Mouse (Mus musculus): ENCODE results near the gene Ctsd. TPM values are rescaled to one million over a fixed set of nuclear protein-coding genes. Genes with fewer than 3 reads are reported as not detected.
"Not testable (repeated sequence)": the region's sequence is repeated elsewhere in the genome, so short reads cannot be mapped to it uniquely, and the experiment has no call there.

Gene Ctsd
- polyA plus RNA-seq, 1 experiment: 253 TPM

- Histone ChIP-seq H3K4me1 (ENCODE audit: control insufficient read depth, insufficient read depth, insufficient read length, low read length) (no peaks in the 10 kb centered on the region), H3K27ac (ENCODE audit: insufficient read depth, low read depth, low read length) (no peak overlapping the region), H3K36me3 (ENCODE audit: control insufficient read depth, insufficient read depth, low read length) (no peaks in the 10 kb centered on the region), H3K4me3 (ENCODE audit: low read depth, low read length) (no peak overlapping the region), H3K27me3 (ENCODE audit: control insufficient read depth, insufficient read depth, low read length) (no peaks in the 10 kb centered on the region)
- 89% methylated on average over 8 of the region's 8 CpGs for WGBS
- TF ChIP-seq POLR2A (IDR thresholded peaks at IDR 0.05; ENCODE audit: low read depth, low read length) (no peak), CTCF (IDR thresholded peaks at IDR 0.05; ENCODE audit: extremely low read depth, insufficient read length, insufficient replicate concordance, low read depth, low read length) (no peak)
These were observed 52.7 kb downstream of the Ctsd start for GRCm38 (mm10) chr7:142335151-142335550.

- TF ChIP-seq CTCF (IDR thresholded peaks at IDR 0.05; ENCODE audit: extremely low read depth, insufficient read length, insufficient replicate concordance, low read depth, low read length) (peak; percentile 90), POLR2A (IDR thresholded peaks at IDR 0.05; ENCODE audit: low read depth, low read length) (no peak)
- no peaks in the 10 kb centered on the region for H3K4me1 ChIP-seq (ENCODE audit: control insufficient read depth, insufficient read depth, insufficient read length, low read length)
- WGBS: 0% methylated on average over 3 of the region's 3 CpGs
- no peak overlapping the region for H3K4me3 ChIP-seq (ENCODE audit: low read depth, low read length)
- H3K36me3 ChIP-seq (ENCODE audit: control insufficient read depth, insufficient read depth, low read length): no peaks in the 10 kb centered on the region
- no peaks in the 10 kb centered on the region for H3K27me3 ChIP-seq (ENCODE audit: control insufficient read depth, insufficient read depth, low read length)
- no peak overlapping the region for H3K27ac ChIP-seq (ENCODE audit: insufficient read depth, low read depth, low read length)
These were observed 53.6 kb downstream of the Ctsd start for GRCm38 (mm10) chr7:142334246-142334645.

GRCm38 (mm10) chr7:142332741-142333140 lies 55.1 kb downstream of the Ctsd start:
- not testable (repeated sequence) for H3K4me3 ChIP-seq (ENCODE audit: low read depth, low read length); H3K4me1 ChIP-seq (ENCODE audit: control insufficient read depth, insufficient read depth, insufficient read length, low read length); H3K27me3 ChIP-seq (ENCODE audit: control insufficient read depth, insufficient read depth, low read length); H3K27ac ChIP-seq (ENCODE audit: insufficient read depth, low read depth, low read length); H3K36me3 ChIP-seq (ENCODE audit: control insufficient read depth, insufficient read depth, low read length)
- WGBS: 97% methylated on average over 5 of the region's 9 CpGs

GRCm38 (mm10) chr7:142331281-142331680 lies 56.6 kb downstream of the Ctsd start:
- Histone ChIP-seq H3K36me3 (ENCODE audit: control insufficient read depth, insufficient read depth, low read length) (no peaks in the 10 kb centered on the region), H3K4me1 (ENCODE audit: control insufficient read depth, insufficient read depth, insufficient read length, low read length) (no peaks in the 10 kb centered on the region), H3K4me3 (ENCODE audit: low read depth, low read length) (no peak overlapping the region), H3K27ac (ENCODE audit: insufficient read depth, low read depth, low read length) (no peak overlapping the region), H3K27me3 (ENCODE audit: control insufficient read depth, insufficient read depth, low read length) (no peaks in the 10 kb centered on the region)
- TF ChIP-seq CTCF (IDR thresholded peaks at IDR 0.05; ENCODE audit: extremely low read depth, insufficient read length, insufficient replicate concordance, low read depth, low read length) (no peak), POLR2A (IDR thresholded peaks at IDR 0.05; ENCODE audit: low read depth, low read length) (no peak)
- 90% methylated on average over 4 of the region's 4 CpGs for WGBS

- no peak overlapping the region for H3K4me3 ChIP-seq (ENCODE audit: low read depth, low read length)
- no peak for TF ChIP-seq CTCF (IDR thresholded peaks at IDR 0.05; ENCODE audit: extremely low read depth, insufficient read length, insufficient replicate concordance, low read depth, low read length)
- TF ChIP-seq POLR2A (IDR thresholded peaks at IDR 0.05; ENCODE audit: low read depth, low read length): no peak
- H3K27me3 ChIP-seq (ENCODE audit: control insufficient read depth, insufficient read depth, low read length): no peaks in the 10 kb centered on the region
- H3K4me1 ChIP-seq (ENCODE audit: control insufficient read depth, insufficient read depth, insufficient read length, low read length): no peaks in the 10 kb centered on the region
- no peak overlapping the region for H3K27ac ChIP-seq (ENCODE audit: insufficient read depth, low read depth, low read length)
- WGBS: 49% methylated on average over 9 of the region's 9 CpGs
- no peaks in the 10 kb centered on the region for H3K36me3 ChIP-seq (ENCODE audit: control insufficient read depth, insufficient read depth, low read length)
These were observed 57.5 kb downstream of the Ctsd start for GRCm38 (mm10) chr7:142330271-142330724.

- 50% methylated on average over 3 of the region's 3 CpGs for WGBS
- Histone ChIP-seq H3K27me3 (ENCODE audit: control insufficient read depth, insufficient read depth, low read length) (no peaks in the 10 kb centered on the region), H3K4me1 (ENCODE audit: control insufficient read depth, insufficient read depth, insufficient read length, low read length) (no peaks in the 10 kb centered on the region), H3K27ac (ENCODE audit: insufficient read depth, low read depth, low read length) (no peak overlapping the region), H3K36me3 (ENCODE audit: control insufficient read depth, insufficient read depth, low read length) (no peaks in the 10 kb centered on the region), H3K4me3 (ENCODE audit: low read depth, low read length) (no peak overlapping the region)
- TF ChIP-seq CTCF (IDR thresholded peaks at IDR 0.05; ENCODE audit: extremely low read depth, insufficient read length, insufficient replicate concordance, low read depth, low read length) (no peak), POLR2A (IDR thresholded peaks at IDR 0.05; ENCODE audit: low read depth, low read length) (no peak)
These were observed 59.3 kb downstream of the Ctsd start for GRCm38 (mm10) chr7:142328507-142328906.

- 46% methylated on average over 9 of the region's 9 CpGs for WGBS
- H3K27me3 ChIP-seq (ENCODE audit: control insufficient read depth, insufficient read depth, low read length): no peaks in the 10 kb centered on the region
- no peak overlapping the region for H3K27ac ChIP-seq (ENCODE audit: insufficient read depth, low read depth, low read length)
- H3K4me1 ChIP-seq (ENCODE audit: control insufficient read depth, insufficient read depth, insufficient read length, low read length): no peaks in the 10 kb centered on the region
- TF ChIP-seq CTCF (IDR thresholded peaks at IDR 0.05; ENCODE audit: extremely low read depth, insufficient read length, insufficient replicate concordance, low read depth, low read length) (no peak), POLR2A (IDR thresholded peaks at IDR 0.05; ENCODE audit: low read depth, low read length) (no peak)
- no peak overlapping the region for H3K4me3 ChIP-seq (ENCODE audit: low read depth, low read length)
- H3K36me3 ChIP-seq (ENCODE audit: control insufficient read depth, insufficient read depth, low read length): no peaks in the 10 kb centered on the region
These were observed 61.0 kb downstream of the Ctsd start for GRCm38 (mm10) chr7:142326714-142327445.

Other genes starting within 250 kb of the Ctsd start
- not detected in 2 replicates for gene Gm45337, start 243.4 kb downstream of the Ctsd start, polyA plus RNA-seq (2012; rRNA removed)
- not detected in 2 replicates for gene Gm29735, start 230.9 kb downstream of the Ctsd start, polyA plus RNA-seq (2012; rRNA removed)
- not detected in 2 replicates for gene Gm4553, start 222.3 kb downstream of the Ctsd start, polyA plus RNA-seq (2012; rRNA removed)
- not detected in 2 replicates for gene Krtap5-2, start 212.0 kb downstream of the Ctsd start, polyA plus RNA-seq (2012; rRNA removed)
- gene Gm10153, start 197.6 kb downstream of the Ctsd start, polyA plus RNA-seq (2012; rRNA removed): not detected in 2 replicates
- 0.91 TPM in 1 of 2 replicates, not detected in the other for gene Krtap5-3, start 186.7 kb downstream of the Ctsd start, polyA plus RNA-seq (2012; rRNA removed)
- 0.20 TPM in 1 of 2 replicates, not detected in the other for gene Gm7579, start 176.2 kb downstream of the Ctsd start, polyA plus RNA-seq (2012; rRNA removed)
- gene Krtap5-5, start 158.1 kb downstream of the Ctsd start, polyA plus RNA-seq (2012; rRNA removed): 0.65 TPM in 1 of 2 replicates, not detected in the other
- not detected in 2 replicates for gene Gm40460, start 147.0 kb downstream of the Ctsd start, polyA plus RNA-seq (2012; rRNA removed)
- not detected in 2 replicates for gene Gm2431, start 129.7 kb downstream of the Ctsd start, polyA plus RNA-seq (2012; rRNA removed)
- not detected in 2 replicates for gene Gm4559, start 113.7 kb downstream of the Ctsd start, polyA plus RNA-seq (2012; rRNA removed)
- gene Krtap5-1, start 90.9 kb downstream of the Ctsd start, polyA plus RNA-seq (2012; rRNA removed): not detected in 2 replicates
- gene Krtap5-4, start 84.5 kb downstream of the Ctsd start, polyA plus RNA-seq (2012; rRNA removed): not detected in 2 replicates
- gene Ifitm10, start 14.3 kb downstream of the Ctsd start, polyA plus RNA-seq (2012; rRNA removed): 1.5 and 3.2 TPM in 2 replicates
- gene Gm49369, start 5.4 kb downstream of the Ctsd start, polyA plus RNA-seq (2012; rRNA removed): 0.42 TPM in 1 of 2 replicates, not detected in the other
- 1.4 and 66.8 TPM in 2 replicates for gene Syt8, start 46.8 kb upstream of the Ctsd start, polyA plus RNA-seq (2012; rRNA removed)
- gene Tnni2, start 53.8 kb upstream of the Ctsd start, polyA plus RNA-seq (2012; rRNA removed): 0.35 and 2.9 TPM in 2 replicates
- gene Lsp1, start 72.8 kb upstream of the Ctsd start, polyA plus RNA-seq (2012; rRNA removed): 29.4 and 48.0 TPM in 2 replicates
- 0.10 TPM in 1 of 2 replicates, not detected in the other for gene Tnnt3, start 110.8 kb upstream of the Ctsd start, polyA plus RNA-seq (2012; rRNA removed)
- 4.8 and 10.5 TPM in 2 replicates for gene Mrpl23, start 144.6 kb upstream of the Ctsd start, polyA plus RNA-seq (2012; rRNA removed)

All from small intestine, adult 2 months (tissue).